Mouse (Mus musculus): Measurements from ENCODE around the gene Dse.
A peak's percentile ranks its signal among the peaks of the same experiment; 100 is the strongest.

Gene Dse

GRCm38 (mm10) chr10:34131356-34131755 lies 76.2 kb downstream of the Dse start:
- no peak for DNase-seq (ENCODE audit: low spot score)

- DNase-seq (ENCODE audit: low spot score) = peak; percentile 14
These were observed 79.1 kb downstream of the Dse start for GRCm38 (mm10) chr10:34128391-34128790.

GRCm38 (mm10) chr10:34127392-34128378 lies 79.8 kb downstream of the Dse start, which contains the start of gene Calhm6:
TSS of gene Calhm6 (minus strand) at chr10:34127984.
- DNase-seq (ENCODE audit: low spot score) = peak; percentile 20

GRCm38 (mm10) chr10:34118421-34118820 lies 89.1 kb downstream of the Dse start:
- DNase-seq (ENCODE audit: low spot score) = no peak

- DNase-seq (ENCODE audit: low spot score) = no peak
These were observed 89.7 kb downstream of the Dse start for GRCm38 (mm10) chr10:34117770-34118169.

- no peak for DNase-seq (ENCODE audit: low spot score)
These were observed 90.4 kb downstream of the Dse start for GRCm38 (mm10) chr10:34117131-34117530.

- DNase-seq (ENCODE audit: low spot score) = no peak
These were observed 95.4 kb downstream of the Dse start for GRCm38 (mm10) chr10:34111964-34112738.

GRCm38 (mm10) chr10:34110863-34111465 lies 96.6 kb downstream of the Dse start:
- no peak for DNase-seq (ENCODE audit: low spot score)
